Comparison of ENCODE assay signal across 8 mouse cellular contexts in genomic region chr16:33966538-33967282, GRCm38 (mm10). TPM values are rescaled to one million over a fixed set of nuclear protein-coding genes. Genes with fewer than 3 reads are reported as not detected.
A peak's percentile ranks its signal among the peaks of the same experiment; 100 is the strongest.
DNase-seq lines count a peak whose midpoint lies in the region; ATAC-seq lines count a peak whose summit lies in the region.

Gene Umps (minus strand): TSS chr16:33967038.

- peak within 1 kb of the TSS; percentile 88 for H3K4me3 ChIP-seq in intestine, embryonic 14.5 days (ENCODE audit: low read depth, low read length)

- WGBS in intestine, embryonic 14.5 days: under 1% methylated on average over 44 of the region's 44 CpGs

- peaks cover 13% of the 10 kb centered on the region for H3K4me1 ChIP-seq in intestine, embryonic 14.5 days (replicated peaks; ENCODE audit: control insufficient read depth, insufficient read depth, low read length)

- peak within 1 kb of the TSS; percentile 82 for H3K4me2 ChIP-seq in intestine, embryonic 14.5 days (ENCODE audit: low read length)

- intact Hi-C loops in gastrocnemius, postnatal 14 days (cut with DNase I; ENCODE audit: low total_unique reads): no loop called here
- intact Hi-C loops in left cerebral cortex, postnatal 14 days (cut with DNase I): no loop called here

- peak within 1 kb of the TSS; percentile 74 for H3K9ac ChIP-seq in intestine, embryonic 14.5 days (ENCODE audit: low read length)

- DNase-seq in adrenal gland, adult (ENCODE audit: inconsistent age in 2 of 2, low spot score in 1 of 2): peak; percentile 85 to 96
- peak; percentile 88 for DNase-seq in embryo, embryonic 10 days (ENCODE audit: low spot score)
- DNase-seq in gastrocnemius, postnatal 14 days: peak; percentile 81
- DNase-seq in intestine, embryonic 14.5 days (ENCODE audit: low spot score): peak; percentile 96
- peak; percentile 71 to 85 for DNase-seq in left cerebral cortex, postnatal 14 days (ENCODE audit: low spot score in 2 of 2)
- peak; percentile 79 for DNase-seq in right cerebral cortex, postnatal 14 days
- peak; percentile 81 for DNase-seq in urinary bladder, postnatal 25 days (ENCODE audit: low spot score)

- no peaks in the 10 kb centered on the region for H3K9me3 ChIP-seq in intestine, embryonic 14.5 days (ENCODE audit: control insufficient read depth, low read length)

- ATAC-seq in intestine, embryonic 14.5 days (replicated peaks; ENCODE audit: low FRiP score, low TSS enrichment, low read depth): peak; percentile 91
- ATAC-seq in megakaryocyte-erythroid progenitor cell, adult 5-6 weeks (replicated peaks; ENCODE audit: low FRiP score, low TSS enrichment, poor library complexity, severe bottlenecking): peak; percentile 93

- peaks cover 19% of the 10 kb centered on the region for H3K36me3 ChIP-seq in intestine, embryonic 14.5 days (ENCODE audit: control insufficient read depth, insufficient read depth, low read length)

- no peaks in the 10 kb centered on the region for H3K27me3 ChIP-seq in intestine, embryonic 14.5 days (replicated peaks; ENCODE audit: control insufficient read depth, insufficient read depth, low read length)

- H3K27ac ChIP-seq in intestine, embryonic 14.5 days (ENCODE audit: low read depth): peak within 1 kb of the TSS; percentile 69

RNA-seq across cellular contexts. Expression of gene Umps, which starts in this region (rescaled TPM):
- total RNA-seq in gastrocnemius, postnatal 14 days (2021): 1 to 10 TPM; 5.3 to 7.0 TPM
- 71.5 and 76.5 TPM in 2 replicates for polyA plus RNA-seq in intestine, embryonic 14.5 days (2014; fragmentation: Nextera tagmentation; extraction: Ambion mirVana)
- total RNA-seq in left cerebral cortex, postnatal 14 days (2021): 10 to 100 TPM; 14.6 to 15.3 TPM
- total RNA-seq in megakaryocyte-erythroid progenitor cell, adult 5-6 weeks (2014; fragmentation: Nextera tagmentation): 62.4 and 69.3 TPM in 2 replicates
- 99.2 and 104 TPM in 2 replicates for total RNA-seq in megakaryocyte-erythroid progenitor cell, adult 5-6 weeks (2017)

Comparison
In these comparisons a context has a peak if more than half of its experiments do, and no peak if none do; other contexts are left out.
1. Peak in every context shown above with its lines: DNase-seq, ATAC-seq, H3K4me3 ChIP-seq and H3K27ac ChIP-seq.